Mouse (Mus musculus): ENCODE measurements around the gene Topors.

- TF ChIP-seq POLR2A (IDR thresholded peaks at IDR 0.05; ENCODE audit: borderline replicate concordance, control insufficient read depth, low read depth, low read length) (no peak), CTCF (IDR thresholded peaks at IDR 0.05; ENCODE audit: control insufficient read depth, insufficient read depth, low read length) (no peak)
Observed at GRCm38 (mm10) chr4:40233062-40233664, 36.5 kb downstream of the Topors start.
